Mouse (Mus musculus): ENCODE data around the gene Man1c1.

The Man1c1 gene

GRCm38 (mm10) chr4:134639325-134639724 lies 64.8 kb downstream of the Man1c1 start:
- no peak for DNase-seq (ENCODE audit: low read depth, low spot score)

GRCm38 (mm10) chr4:134638111-134638550 lies 66.0 kb downstream of the Man1c1 start:
- no peak for DNase-seq (ENCODE audit: low read depth, low spot score)

- no peak for DNase-seq (ENCODE audit: low read depth, low spot score)
Measured at GRCm38 (mm10) chr4:134636406-134636805, 67.7 kb downstream of the Man1c1 start.

- no peak for DNase-seq (ENCODE audit: low read depth, low spot score)
Measured at GRCm38 (mm10) chr4:134634001-134634400, 70.1 kb downstream of the Man1c1 start.

GRCm38 (mm10) chr4:134632131-134632711 lies 71.9 kb downstream of the Man1c1 start:
- no peak for DNase-seq (ENCODE audit: low read depth, low spot score)

- DNase-seq (ENCODE audit: low read depth, low spot score): no peak
Measured at GRCm38 (mm10) chr4:134631471-134632130, 72.5 kb downstream of the Man1c1 start.

GRCm38 (mm10) chr4:134628575-134629384 lies 75.3 kb downstream of the Man1c1 start:
- no peak for DNase-seq (ENCODE audit: low read depth, low spot score)

- no peak for DNase-seq (ENCODE audit: low read depth, low spot score)
Measured at GRCm38 (mm10) chr4:134628058-134628457, 76.0 kb downstream of the Man1c1 start.

GRCm38 (mm10) chr4:134626883-134627282 lies 77.2 kb downstream of the Man1c1 start:
- no peak for DNase-seq (ENCODE audit: low read depth, low spot score)

GRCm38 (mm10) chr4:134626350-134626749 lies 77.7 kb downstream of the Man1c1 start:
- DNase-seq (ENCODE audit: low read depth, low spot score): no peak

GRCm38 (mm10) chr4:134624109-134624862 lies 79.8 kb downstream of the Man1c1 start:
- DNase-seq (ENCODE audit: low read depth, low spot score): no peak

GRCm38 (mm10) chr4:134621695-134622094 lies 82.4 kb downstream of the Man1c1 start:
- DNase-seq (ENCODE audit: low read depth, low spot score): no peak

GRCm38 (mm10) chr4:134620246-134620645 lies 83.8 kb downstream of the Man1c1 start:
- no peak for DNase-seq (ENCODE audit: low read depth, low spot score)

GRCm38 (mm10) chr4:134619489-134619870 lies 84.6 kb downstream of the Man1c1 start:
- DNase-seq (ENCODE audit: low read depth, low spot score): no peak

GRCm38 (mm10) chr4:134618810-134619488 lies 85.1 kb downstream of the Man1c1 start:
- DNase-seq (ENCODE audit: low read depth, low spot score): no peak

GRCm38 (mm10) chr4:134617779-134618178 lies 86.3 kb downstream of the Man1c1 start:
- no peak for DNase-seq (ENCODE audit: low read depth, low spot score)

- no peak for DNase-seq (ENCODE audit: low read depth, low spot score)
Measured at GRCm38 (mm10) chr4:134615929-134616625, 88.0 kb downstream of the Man1c1 start.

- DNase-seq (ENCODE audit: low read depth, low spot score): no peak
Measured at GRCm38 (mm10) chr4:134612070-134612667, 91.9 kb downstream of the Man1c1 start.

GRCm38 (mm10) chr4:134610616-134611015 lies 93.5 kb downstream of the Man1c1 start:
- DNase-seq (ENCODE audit: low read depth, low spot score): no peak

GRCm38 (mm10) chr4:134607679-134608078 lies 96.4 kb downstream of the Man1c1 start:
- no peak for DNase-seq (ENCODE audit: low read depth, low spot score)

Measured in c-Kit-negative CD71-positive TER-119-positive erythroid progenitor cells, embryonic 14.5 days (primary cell).